Mouse (Mus musculus) adrenal gland, adult 8-10 months (tissue): ENCODE results near the gene Clp1. TPM values are rescaled to one million over a fixed set of nuclear protein-coding genes. Genes with fewer than 3 reads are reported as not detected.
A peak's percentile ranks its signal among the peaks of the same experiment; 100 is the strongest.
"Not testable (repeated sequence)": the region's sequence is repeated elsewhere in the genome, so short reads cannot be mapped to it uniquely, and the experiment has no call there.

Experiments used
- DNase-seq: peaks from one replicate; pipeline ENCODE4 v3.0.0; 2022
- total RNA-seq, 4 experiments: library from RNA; stranded (reverse); gene quantifications; 2 replicates each; pipeline ENCODE4 v1.2.4; 2022

Clp1 gene
- total RNA-seq, 4 experiments from 2014 or later: 12.6 to 15.2 (median 14.3) TPM

- DNase-seq: no peak
These were observed 11.2 kb upstream of the Clp1 start for GRCm38 (mm10) chr2:84738271-84738911.

- DNase-seq: no peak
These were observed 10.3 kb upstream of the Clp1 start for GRCm38 (mm10) chr2:84737451-84737925.

GRCm38 (mm10) chr2:84736312-84737161 is 9.4 kb upstream of the Clp1 start:
- no peak for DNase-seq

- no peak for DNase-seq
These were observed 8.3 kb upstream of the Clp1 start for GRCm38 (mm10) chr2:84735346-84735920.

GRCm38 (mm10) chr2:84734919-84735318 is 7.8 kb upstream of the Clp1 start:
- DNase-seq: no peak

- no peak for DNase-seq
These were observed 7.3 kb upstream of the Clp1 start for GRCm38 (mm10) chr2:84734351-84734864.

- DNase-seq: peak; percentile 60
These were observed 6.6 kb upstream of the Clp1 start, which contains the start of gene Ypel4 for GRCm38 (mm10) chr2:84733579-84734300. Gene Ypel4, plus strand, starts transcription at chr2:84734058.

- no peak for DNase-seq
These were observed 5.2 kb upstream of the Clp1 start for GRCm38 (mm10) chr2:84732394-84732793.

- DNase-seq: no peak
These were observed 4.1 kb upstream of the Clp1 start for GRCm38 (mm10) chr2:84731206-84731605.

GRCm38 (mm10) chr2:84728191-84728590 is 1.0 kb upstream of the Clp1 start:
- not testable (repeated sequence) for DNase-seq

- no peak for DNase-seq
These were observed 434 bp downstream of the Clp1 start for GRCm38 (mm10) chr2:84726716-84727115.

GRCm38 (mm10) chr2:84725770-84726169 is 1.4 kb downstream of the Clp1 start:
- DNase-seq: no peak

- no peak for DNase-seq
These were observed 3.3 kb downstream of the Clp1 start for GRCm38 (mm10) chr2:84723856-84724255.

- no peak for DNase-seq
These were observed 6.0 kb downstream of the Clp1 start for GRCm38 (mm10) chr2:84721182-84721581.

GRCm38 (mm10) chr2:84720718-84721117 is 6.4 kb downstream of the Clp1 start:
- no peak for DNase-seq

GRCm38 (mm10) chr2:84717357-84717756 is 9.8 kb downstream of the Clp1 start:
- DNase-seq: no peak

GRCm38 (mm10) chr2:84716423-84717355 is 10.5 kb downstream of the Clp1 start:
- no peak for DNase-seq

GRCm38 (mm10) chr2:84715562-84716361 is 11.4 kb downstream of the Clp1 start:
- DNase-seq: peak; percentile 89

GRCm38 (mm10) chr2:84714811-84715561 is 12.2 kb downstream of the Clp1 start, which contains the start of gene Zdhhc5:
Gene Zdhhc5, minus strand, starts transcription at chr2:84715180.
- peak; percentile 98 for DNase-seq
